Mouse (Mus musculus) spleen, adult 2 months (tissue): Measurements from ENCODE around the gene Klhl29.

Experiments used
- CTCF ChIP-seq: fragments of 200-500 bp; IDR thresholded peaks from 2 replicates; pipeline ENCODE4 v1.5.1; 2011; ENCODE audit warnings: mild to moderate bottlenecking, inconsistent platforms; ENCODE audit not compliant: insufficient read depth, insufficient read length, insufficient replicate concordance; ENCODE audit errors: extremely low read depth
- POLR2A ChIP-seq: fragments of 200-500 bp; IDR thresholded peaks from 2 replicates; pipeline ENCODE4 v1.6.1; 2011; ENCODE audit warnings: low read depth, low read length, inconsistent platforms

DNA sequence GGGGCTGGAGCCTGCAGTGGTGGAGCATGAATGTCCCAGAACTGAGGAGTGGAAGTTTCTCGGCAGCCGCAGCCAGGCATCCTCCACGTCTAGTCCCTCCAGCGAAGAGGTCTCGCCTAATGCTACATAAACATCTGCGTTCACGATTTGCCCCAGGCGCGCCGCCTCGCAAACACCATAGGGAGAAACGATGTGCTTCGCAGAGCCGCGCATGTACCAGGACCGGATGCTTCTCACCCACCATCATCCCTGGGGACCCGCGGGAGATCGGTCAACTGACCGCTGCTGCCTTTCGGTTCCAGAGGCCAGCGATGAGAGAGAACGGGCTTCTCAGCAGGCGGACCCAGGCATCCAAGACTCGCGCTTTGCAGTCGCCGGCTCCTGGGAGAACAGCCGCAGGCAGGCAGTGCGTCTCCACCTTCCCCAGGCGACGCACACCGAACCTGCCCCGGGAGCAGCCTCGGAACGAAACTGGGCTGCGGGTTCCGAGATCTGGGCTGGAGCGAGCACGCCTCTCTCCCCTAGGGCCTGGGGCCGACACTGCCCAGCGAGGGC is 1.8 kb downstream of the Klhl29 start:
- TF ChIP-seq POLR2A, result no peak
- TF ChIP-seq CTCF, result no peak
